Mouse (Mus musculus) cortical plate, adult 2 months (tissue): ENCODE results near the gene Cnga4.

Source experiments
- CTCF ChIP-seq: fragments of 200-500 bp; IDR thresholded peaks from 2 replicates; pipeline ENCODE4 v1.5.1; 2011; ENCODE audit warnings: mild to moderate bottlenecking, control low read depth, low read length; ENCODE audit not compliant: insufficient read depth; ENCODE audit errors: extremely low read depth
- POLR2A ChIP-seq: fragments of 200-500 bp; IDR thresholded peaks from 2 replicates; pipeline ENCODE4 v1.6.1; 2011; ENCODE audit warnings: mild to moderate bottlenecking, low read length, control low read depth; ENCODE audit not compliant: insufficient read depth; ENCODE audit errors: extremely low read depth

DNA sequence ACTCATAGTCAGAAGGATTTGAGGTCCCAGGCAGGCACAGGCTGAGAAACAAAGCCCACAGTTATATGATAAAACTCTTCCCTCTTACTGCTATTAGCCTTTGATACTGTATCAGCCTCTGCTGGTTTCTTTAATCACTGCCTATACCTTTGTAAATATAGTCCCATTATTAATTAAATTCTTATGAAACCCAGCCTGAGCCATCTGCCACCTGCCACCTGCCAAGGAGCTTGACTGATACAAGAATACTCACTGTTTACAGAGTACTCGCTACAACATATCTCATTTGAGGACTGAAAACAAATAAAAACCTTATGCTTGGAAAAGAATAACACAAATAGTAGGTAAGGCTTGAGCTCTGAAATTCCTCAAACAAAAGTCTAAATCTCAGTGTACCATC lies 9.8 kb upstream of the Cnga4 start:
- TF ChIP-seq CTCF: no peak
- no peak for TF ChIP-seq POLR2A
